Comparison of ENCODE assay signal across 7 mouse cellular contexts in the genomic region with DNA sequence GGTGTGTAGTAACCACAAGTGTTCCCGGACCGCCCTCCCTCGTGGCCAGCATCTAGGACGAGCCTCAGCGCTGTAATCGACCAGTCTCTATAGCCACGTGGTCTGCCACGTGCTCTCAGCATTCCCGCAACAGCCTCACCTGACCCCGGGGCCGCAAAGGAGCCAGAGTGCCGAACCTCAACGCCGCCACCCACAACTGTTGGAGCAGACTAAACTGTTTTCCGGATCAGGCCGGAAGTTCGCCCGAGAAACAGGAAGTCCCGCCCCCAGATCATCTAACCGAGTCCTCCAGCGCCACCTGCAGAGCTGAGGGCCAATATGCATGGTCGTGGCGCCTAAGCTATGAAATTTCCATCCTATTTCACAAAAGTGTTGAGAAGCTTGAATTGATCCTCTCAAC. TPM values are rescaled to one million over a fixed set of nuclear protein-coding genes. Genes with fewer than 3 reads are reported as not detected.
DNase-seq lines count a peak whose midpoint lies in the region; ATAC-seq lines count a peak whose summit lies in the region.

A gene (minus strand): TSS at position 227 of the 400 bp plus-strand sequence.

- H3K9me3 ChIP-seq in embryonic facial prominence, embryonic 11.5 days (replicated peaks; ENCODE audit: control insufficient read depth, low read length) = no peaks in the 10 kb centered on the region
- no peaks in the 10 kb centered on the region for H3K9me3 ChIP-seq in limb, embryonic 10.5 days (replicated peaks)
- no peaks in the 10 kb centered on the region for H3K9me3 ChIP-seq in midbrain, embryonic 13.5 days

- no peak within 1 kb of the TSS for H3K27ac ChIP-seq in embryonic facial prominence, embryonic 11.5 days (replicated peaks; ENCODE audit: low read depth, low read length)
- peak within 1 kb of the TSS; percentile 82 for H3K27ac ChIP-seq in limb, embryonic 10.5 days
- peak within 1 kb of the TSS; percentile 44; the same call in 1 of the 2 replicates for H3K27ac ChIP-seq in midbrain, embryonic 13.5 days

- peak within 1 kb of the TSS; percentile 83 for H3K9ac ChIP-seq in embryonic facial prominence, embryonic 11.5 days (replicated peaks; ENCODE audit: low read length)
- peak within 1 kb of the TSS; percentile 83 for H3K9ac ChIP-seq in midbrain, embryonic 13.5 days (replicated peaks)

- peak within 1 kb of the TSS; percentile 73 for H3K4me2 ChIP-seq in embryonic facial prominence, embryonic 11.5 days (ENCODE audit: low read depth, low read length)
- H3K4me2 ChIP-seq in midbrain, embryonic 13.5 days (replicated peaks) = peak within 1 kb of the TSS; percentile 94

- peak; percentile 95 for DNase-seq in adrenal gland, postnatal 14 days
- peak; percentile 96 for DNase-seq in embryonic facial prominence, embryonic 11.5 days (ENCODE audit: low spot score)
- peak; percentile 94 for DNase-seq in kidney, adult 11 months
- peak; percentile 98 for DNase-seq in limb, embryonic 10.5 days (ENCODE audit: low spot score)
- peak; percentile 87 for DNase-seq in spleen, adult 12 weeks (ENCODE audit: low spot score)

- peak; percentile 42; the same call in 1 of the 2 replicates for ATAC-seq in embryonic facial prominence, embryonic 11.5 days (replicated peaks; ENCODE audit: insufficient number of reproducible peaks, low FRiP score, low TSS enrichment, low read depth)
- peak; percentile 97 for ATAC-seq in granulocyte monocyte progenitor cell, adult 5-6 weeks (replicated peaks; ENCODE audit: poor library complexity, severe bottlenecking)
- peak; percentile 82 for ATAC-seq in midbrain, embryonic 13.5 days

- H3K4me3 ChIP-seq in embryonic facial prominence, embryonic 11.5 days (ENCODE audit: low read depth, low read length) = peak within 1 kb of the TSS; percentile 78
- peak within 1 kb of the TSS; percentile 73 for H3K4me3 ChIP-seq in limb, embryonic 10.5 days
- peak within 1 kb of the TSS; percentile 84 for H3K4me3 ChIP-seq in midbrain, embryonic 13.5 days (replicated peaks)

- H3K4me1 ChIP-seq in embryonic facial prominence, embryonic 11.5 days (ENCODE audit: control insufficient read depth, insufficient read depth, low read length) = peaks cover 7% of the 10 kb centered on the region
- H3K4me1 ChIP-seq in limb, embryonic 10.5 days = peaks cover 12% of the 10 kb centered on the region
- H3K4me1 ChIP-seq in midbrain, embryonic 13.5 days (replicated peaks) = peaks cover 16% of the 10 kb centered on the region

- H3K36me3 ChIP-seq in embryonic facial prominence, embryonic 11.5 days (replicated peaks; ENCODE audit: control insufficient read depth, insufficient read depth, low read depth, low read length) = 0 out of 2 replicates have a peak, but pooled peaks cover 3% of the 10 kb centered on the region
- H3K36me3 ChIP-seq in limb, embryonic 10.5 days = peaks cover 30% of the 10 kb centered on the region
- peaks cover 31% of the 10 kb centered on the region for H3K36me3 ChIP-seq in midbrain, embryonic 13.5 days

- 1% methylated on average over 23 of the region's 23 CpGs for WGBS in embryonic facial prominence, embryonic 11.5 days
- WGBS in limb, embryonic 10.5 days = under 1% methylated on average over 23 of the region's 23 CpGs
- WGBS in midbrain, embryonic 13.5 days = 0% methylated on average over 23 of the region's 23 CpGs

- no peaks in the 10 kb centered on the region for H3K27me3 ChIP-seq in embryonic facial prominence, embryonic 11.5 days (ENCODE audit: control insufficient read depth, insufficient read depth, low read length)
- H3K27me3 ChIP-seq in limb, embryonic 10.5 days (ENCODE audit: low read depth, poor library complexity, severe bottlenecking) = no peaks in the 10 kb centered on the region
- no peaks in the 10 kb centered on the region for H3K27me3 ChIP-seq in midbrain, embryonic 13.5 days

RNA-seq across cellular contexts. Expression of the gene that starts here (rescaled TPM):
- total RNA-seq in adrenal gland, postnatal 14 days (2021) = 11.9 and 13.3 TPM in 2 replicates
- 10.3 and 11.0 TPM in 2 replicates for polyA plus RNA-seq in embryonic facial prominence, embryonic 11.5 days (2014; fragmentation: Nextera tagmentation; extraction: Ambion mirVana)
- total RNA-seq in granulocyte monocyte progenitor cell, adult 5-6 weeks (2014; fragmentation: Nextera tagmentation) = 3.0 and 13.8 TPM in 2 replicates
- total RNA-seq in granulocyte monocyte progenitor cell, adult 5-6 weeks (2017) = 6.8 and 11.0 TPM in 2 replicates
- polyA plus RNA-seq in limb, embryonic 10.5 days (2016; fragmentation: Nextera tagmentation; extraction: Ambion mirVana) = 15.8 and 16.0 TPM in 2 replicates
- polyA plus RNA-seq in midbrain, embryonic 13.5 days (2015; fragmentation: Nextera tagmentation; extraction: Ambion mirVana) = 14.9 and 15.1 TPM in 2 replicates

Comparison
In these comparisons a context has a peak if more than half of its experiments do, and no peak if none do; other contexts are left out.
1. ATAC-seq: peak in every context shown above with its lines; median percentile 97 in granulocyte monocyte progenitor cell, adult 5-6 weeks; 82 in midbrain, embryonic 13.5 days; 42 in embryonic facial prominence, embryonic 11.5 days.